Mouse (Mus musculus): ENCODE data around the gene Adamts2.

The Adamts2 gene

GRCm38 (mm10) chr11:50673525-50674250, 71.8 kb downstream of the Adamts2 start:
- peak; percentile 72 to 82 for DNase-seq

GRCm38 (mm10) chr11:50674390-50674789, 72.5 kb downstream of the Adamts2 start:
- DNase-seq: no peak

GRCm38 (mm10) chr11:50678650-50679049, 76.8 kb downstream of the Adamts2 start:
- peak in 1 of 2 experiments; percentile 50 for DNase-seq

- DNase-seq: no peak
These were observed 80.1 kb downstream of the Adamts2 start for GRCm38 (mm10) chr11:50681940-50682339.

- DNase-seq: no peak
These were observed 81.9 kb downstream of the Adamts2 start for GRCm38 (mm10) chr11:50683821-50684220.

GRCm38 (mm10) chr11:50688584-50688983, 86.7 kb downstream of the Adamts2 start:
- DNase-seq: no peak

GRCm38 (mm10) chr11:50689672-50690071, 87.8 kb downstream of the Adamts2 start:
- no peak for DNase-seq

- DNase-seq: no peak
These were observed 98.1 kb downstream of the Adamts2 start for GRCm38 (mm10) chr11:50699971-50700370.

- no peak for DNase-seq
These were observed 98.6 kb downstream of the Adamts2 start for GRCm38 (mm10) chr11:50700496-50700895.

GRCm38 (mm10) chr11:50703397-50703796, 101.5 kb downstream of the Adamts2 start:
- DNase-seq: no peak

GRCm38 (mm10) chr11:50704511-50704910, 102.6 kb downstream of the Adamts2 start:
- DNase-seq: no peak

GRCm38 (mm10) chr11:50707259-50707658, 105.4 kb downstream of the Adamts2 start:
- DNase-seq: no peak

GRCm38 (mm10) chr11:50713610-50714202, 111.8 kb downstream of the Adamts2 start:
- DNase-seq: peak in 1 of 2 experiments; percentile 40

GRCm38 (mm10) chr11:50715091-50715490, 113.2 kb downstream of the Adamts2 start:
- DNase-seq: no peak

GRCm38 (mm10) chr11:50717381-50717897, 115.6 kb downstream of the Adamts2 start:
- peak in 1 of 2 experiments; percentile 21 for DNase-seq

- DNase-seq: no peak
These were observed 117.0 kb downstream of the Adamts2 start for GRCm38 (mm10) chr11:50718862-50719261.

GRCm38 (mm10) chr11:50720421-50720820, 118.5 kb downstream of the Adamts2 start:
- DNase-seq: peak in 1 of 2 experiments; percentile 28

GRCm38 (mm10) chr11:50720856-50721550, 119.1 kb downstream of the Adamts2 start:
- peak; percentile 67 to 72 for DNase-seq

- no peak for DNase-seq
These were observed 123.7 kb downstream of the Adamts2 start for GRCm38 (mm10) chr11:50725595-50725994.

- no peak for DNase-seq
These were observed 124.2 kb downstream of the Adamts2 start for GRCm38 (mm10) chr11:50726035-50726434.

- DNase-seq: peak in 1 of 2 experiments; percentile 20
These were observed 131.3 kb downstream of the Adamts2 start for GRCm38 (mm10) chr11:50733146-50733545.

- DNase-seq: peak; percentile 72 to 79
These were observed 132.2 kb downstream of the Adamts2 start for GRCm38 (mm10) chr11:50734129-50734528.

GRCm38 (mm10) chr11:50736548-50736947, 134.7 kb downstream of the Adamts2 start:
- no peak for DNase-seq

Data from cerebellum, postnatal 10 days (tissue).